Mouse (Mus musculus): ENCODE results near the gene Glyr1. TPM values are rescaled to one million over a fixed set of nuclear protein-coding genes. Genes with fewer than 3 reads are reported as not detected.

The Glyr1 gene
- polyA plus RNA-seq (2012; rRNA removed), result 58.9 and 68.7 TPM in 2 replicates

DNA sequence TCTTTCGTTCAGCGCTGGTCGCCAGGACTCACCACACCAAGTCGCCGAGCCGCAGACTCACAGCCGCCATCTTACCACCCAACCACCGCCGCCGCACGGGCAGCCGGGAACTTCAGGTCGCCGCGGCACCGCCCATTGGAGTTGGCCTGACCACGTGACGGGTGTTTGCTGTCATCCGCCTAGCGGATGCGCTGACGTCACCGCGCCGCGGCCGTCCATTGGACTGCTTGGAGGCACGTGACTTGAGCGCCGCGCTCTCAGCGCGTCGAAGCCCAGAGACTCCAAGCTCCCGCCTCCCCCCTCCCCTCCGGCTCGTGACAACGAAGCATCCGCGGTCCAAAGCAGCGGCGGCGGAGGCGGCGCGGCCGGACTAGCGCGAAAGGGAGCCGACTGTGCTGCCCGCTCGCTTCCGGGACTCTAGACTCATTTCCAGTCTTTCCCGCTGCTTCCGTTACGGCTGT is at the start of gene Glyr1, which contains the start of gene Ubn1:
TSS of gene Glyr1 (minus strand) at position 90 of the 461 bp plus-strand sequence.
TSS of gene Ubn1 (plus strand) at position 284 of the 461 bp plus-strand sequence.

DNA sequence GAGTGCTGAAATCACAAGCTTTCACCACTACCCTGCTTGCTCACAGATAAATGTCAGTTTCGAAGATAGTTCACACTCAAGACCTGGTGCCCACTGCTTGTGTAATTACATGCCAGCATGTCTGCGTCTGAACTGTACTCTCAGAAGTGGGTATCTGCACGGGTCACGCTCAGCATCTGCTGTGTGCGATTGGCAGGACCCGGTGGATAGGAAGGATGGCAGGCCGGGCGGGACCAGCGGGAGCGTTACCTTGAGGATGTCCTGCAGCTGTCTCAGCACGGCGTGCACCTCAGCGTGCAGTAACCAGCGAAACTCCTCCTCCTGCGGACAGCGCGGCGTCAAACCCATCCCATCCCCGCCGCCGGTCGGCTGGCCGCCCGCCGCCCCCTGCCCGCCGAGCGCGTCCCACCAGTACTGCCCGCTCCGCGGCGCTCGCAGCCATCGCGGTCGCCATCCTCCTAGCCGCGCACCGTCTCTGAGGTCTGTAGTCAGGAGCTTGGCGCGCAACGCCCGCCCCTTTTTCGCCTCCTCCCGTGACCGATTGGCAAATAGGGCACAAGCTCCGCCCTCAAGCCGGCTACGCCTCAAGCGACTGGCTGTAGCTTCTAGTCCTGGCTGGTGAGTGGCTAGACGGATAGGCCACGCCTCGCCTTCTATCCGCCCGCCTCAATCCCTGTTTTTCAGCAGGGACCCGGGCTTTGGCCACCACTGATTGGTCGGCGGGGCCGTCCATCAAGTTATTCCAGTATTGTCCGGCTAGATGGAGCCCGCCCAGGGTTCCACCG is 36.4 kb downstream of the Glyr1 start, which contains the start of gene Rogdi:
TSS of gene Rogdi (minus strand) at position 500 of the 785 bp plus-strand sequence.

DNA sequence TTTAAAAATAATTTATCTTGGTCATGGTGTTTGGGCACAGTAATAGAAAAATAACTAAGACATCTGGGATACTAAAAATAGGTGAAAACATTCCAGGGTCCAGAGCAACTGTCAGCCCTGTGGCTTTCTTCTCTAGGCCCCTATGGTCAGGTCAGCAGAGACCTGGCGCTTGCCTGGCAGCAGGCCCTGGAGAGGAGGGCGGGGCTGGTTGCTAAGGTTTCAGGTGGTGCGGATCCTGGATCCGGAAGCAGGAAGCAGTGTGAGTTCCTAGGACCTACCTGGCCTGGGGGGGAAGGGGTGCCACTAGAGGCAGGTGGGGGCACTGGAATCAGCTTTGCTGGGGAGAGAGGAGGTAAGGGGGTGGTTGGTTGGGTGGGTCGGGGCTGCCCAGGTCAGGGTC is 42.6 kb downstream of the Glyr1 start, which contains the start of gene Smim22:
TSS of gene Smim22 (plus strand) at position 222 of the 400 bp plus-strand sequence.

DNA sequence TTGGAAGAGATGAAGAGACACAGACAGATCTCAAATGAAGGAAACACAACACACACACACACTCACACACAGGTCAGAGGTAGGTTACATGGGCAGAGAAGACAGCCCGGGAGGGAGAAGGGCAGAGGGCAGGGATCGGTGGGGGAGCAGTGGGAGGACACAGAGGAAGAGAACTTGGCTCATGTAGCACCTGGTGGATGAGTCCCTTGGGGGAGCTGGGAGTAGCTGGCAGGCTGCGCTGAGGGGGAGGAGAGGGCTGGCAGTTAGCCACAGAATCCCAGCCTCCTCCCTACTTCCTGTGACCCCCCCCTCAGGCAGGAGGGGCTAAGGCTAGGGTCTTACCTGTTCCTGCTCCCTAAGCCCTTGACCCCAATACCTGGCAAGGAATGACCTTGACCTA is 52.1 kb downstream of the Glyr1 start, which contains the start of gene Sept12:
TSS of gene Sept12 (minus strand) at position 300 of the 400 bp plus-strand sequence.

Other genes with a start within 250 kb of the Glyr1 start
- gene 4930562C15Rik, start 214.4 kb downstream of the Glyr1 start, polyA plus RNA-seq (2012; rRNA removed), result 0.67 and 2.1 TPM in 2 replicates
- 52.7 and 57.2 TPM in 2 replicates for gene Ubald1, start 169.5 kb downstream of the Glyr1 start, polyA plus RNA-seq (2012; rRNA removed)
- 193 and 194 TPM in 2 replicates for gene Mgrn1, start 163.6 kb downstream of the Glyr1 start, polyA plus RNA-seq (2012; rRNA removed)
- 117 and 119 TPM in 2 replicates for gene Nudt16l1, start 111.1 kb downstream of the Glyr1 start, polyA plus RNA-seq (2012; rRNA removed)
- 77.8 and 90.4 TPM in 2 replicates for gene Anks3, start 85.7 kb downstream of the Glyr1 start, polyA plus RNA-seq (2012; rRNA removed)
- 0.18 and 0.52 TPM in 2 replicates for gene Sept12, start 52.0 kb downstream of the Glyr1 start, polyA plus RNA-seq (2012; rRNA removed)
- 37.0 and 63.4 TPM in 2 replicates for gene Smim22, start 42.6 kb downstream of the Glyr1 start, polyA plus RNA-seq (2012; rRNA removed)
- 117 and 151 TPM in 2 replicates for gene Rogdi, start 36.3 kb downstream of the Glyr1 start, polyA plus RNA-seq (2012; rRNA removed)
- 35.8 and 43.4 TPM in 2 replicates for gene Ubn1, start 194 bp upstream of the Glyr1 start, polyA plus RNA-seq (2012; rRNA removed)
- gene Ppl, start 82.6 kb upstream of the Glyr1 start, polyA plus RNA-seq (2012; rRNA removed), result 3.4 and 3.5 TPM in 2 replicates
- gene Sec14l5, start 97.2 kb upstream of the Glyr1 start, polyA plus RNA-seq (2012; rRNA removed), result 0.81 and 0.83 TPM in 2 replicates
- gene Nagpa, start 154.1 kb upstream of the Glyr1 start, polyA plus RNA-seq (2012; rRNA removed), result 56.9 and 64.1 TPM in 2 replicates
- gene AU021092, start 172.4 kb upstream of the Glyr1 start, polyA plus RNA-seq (2012; rRNA removed), result 78.3 and 86.0 TPM in 2 replicates
- gene Alg1, start 183.8 kb upstream of the Glyr1 start, polyA plus RNA-seq (2012; rRNA removed), result 81.5 and 85.5 TPM in 2 replicates
- 105 and 108 TPM in 2 replicates for gene Eef2kmt, start 206.1 kb upstream of the Glyr1 start, polyA plus RNA-seq (2012; rRNA removed)

Data from ovary, adult 2 months (tissue).